Mouse (Mus musculus) CH12.LX (cell line): ENCODE measurements around the gene Pla2g16. TPM values are rescaled to one million over a fixed set of nuclear protein-coding genes. Genes with fewer than 3 reads are reported as not detected.

ENCODE experiments used
- DNase-seq: peaks from one replicate; pipeline ENCODE4 v3.0.0-alpha.2; 2013; ENCODE audit errors: extremely low read depth
- H3K27ac ChIP-seq: 2 replicates; pipeline ENCODE4 v1.5.1; 2012; ENCODE audit warnings: low read depth, mild to moderate bottlenecking, control low read depth, moderate library complexity; ENCODE audit not compliant: insufficient read depth
- H3K27me3 ChIP-seq: replicated peaks from 2 replicates; pipeline ENCODE3; 2012; ENCODE audit warnings: inconsistent platforms
- H3K36me3 ChIP-seq, 2 experiments: replicated peaks in 1 of 2; 2 replicates each; pipeline versions ENCODE3 to v1.6.1; 2012; ENCODE audit warnings: inconsistent platforms in 1 of 2, low read length in 1 of 2, mild to moderate bottlenecking in 1 of 2, mixed read lengths in 1 of 2, moderate library complexity in 1 of 2; ENCODE audit not compliant: control insufficient read depth in 1 of 2, insufficient read depth in 1 of 2
- H3K4me1 ChIP-seq, 2 experiments: 2 replicates each; pipeline ENCODE4 v1.6.1; 2012; ENCODE audit warnings: inconsistent platforms in 1 of 2, moderate library complexity in 1 of 2; ENCODE audit not compliant: insufficient read depth in 2 of 2, control insufficient read depth in 1 of 2
- H3K4me2 ChIP-seq: 2 replicates; pipeline ENCODE4 v1.6.1; 2012; ENCODE audit warnings: low read depth, mild to moderate bottlenecking, control low read depth; ENCODE audit not compliant: poor library complexity, insufficient read depth, severe bottlenecking
- H3K4me3 ChIP-seq, 3 experiments: fragments of 150-350 bp in 1 of 3; sonication (generic) in 1 of 3; replicated peaks in 1 of 3; 2 replicates each; pipeline versions ENCODE3 to v1.5.1; 2011 to 2012; ENCODE audit warnings: low read depth in 2 of 3, low read length in 2 of 3, mild to moderate bottlenecking in 2 of 3, moderate library complexity in 2 of 3, control low read depth in 1 of 3, improper control_type of control experiment in 1 of 3, inconsistent platforms in 1 of 3, mixed read lengths in 1 of 3; ENCODE audit not compliant: poor library complexity in 1 of 3
- H3K79me2 ChIP-seq: replicated peaks from 2 replicates; pipeline ENCODE4 v1.6.1; 2012; ENCODE audit warnings: mild to moderate bottlenecking, moderate library complexity; ENCODE audit not compliant: control insufficient read depth, poor library complexity, insufficient read depth, severe bottlenecking; ENCODE audit errors: extremely low read depth
- H3K9ac ChIP-seq: 2 replicates; pipeline ENCODE4 v1.6.1; 2012; ENCODE audit warnings: low read depth, mild to moderate bottlenecking, control low read depth, moderate library complexity; ENCODE audit not compliant: insufficient read depth
- H3K9me3 ChIP-seq: replicated peaks from 2 replicates; pipeline ENCODE3; 2012; ENCODE audit warnings: low read length, inconsistent platforms, mixed read lengths
- BHLHE40 ChIP-seq: IDR thresholded peaks from 2 replicates; pipeline ENCODE4 v1.6.1; 2011; ENCODE audit warnings: mild to moderate bottlenecking, low read depth, low read length, improper control_type of control experiment
- CHD1 ChIP-seq: IDR thresholded peaks from 2 replicates; pipeline ENCODE4 v1.6.1; 2012; ENCODE audit warnings: low read depth, low read length, improper control_type of control experiment, inconsistent platforms
- CHD2 ChIP-seq: IDR thresholded peaks from 2 replicates; pipeline ENCODE4 v1.6.1; 2011; ENCODE audit warnings: low read length, improper control_type of control experiment
- CTCF ChIP-seq, 2 experiments: IDR thresholded peaks in 1 of 2; conservative IDR thresholded peaks in 1 of 2; 2 replicates each; pipeline ENCODE4 v1.5.1; 2011 to 2012; ENCODE audit warnings: low read depth in 2 of 2, low read length in 2 of 2, improper control_type of control experiment in 1 of 2, inconsistent platforms in 1 of 2, mild to moderate bottlenecking in 1 of 2, moderate library complexity in 1 of 2
- E2F4 ChIP-seq: IDR thresholded peaks from 2 replicates; pipeline ENCODE4 v1.6.1; 2011; ENCODE audit warnings: low read depth, low read length, improper control_type of control experiment; ENCODE audit not compliant: insufficient replicate concordance
- ELF1 ChIP-seq: IDR thresholded peaks from 2 replicates; pipeline ENCODE4 v1.6.1; 2014; ENCODE audit warnings: low read depth, mild to moderate bottlenecking, inconsistent platforms, low read length, improper control_type of control experiment
- ETS1 ChIP-seq: conservative IDR thresholded peaks from 2 replicates; pipeline ENCODE4 v1.6.1; 2012; ENCODE audit warnings: low read depth, mild to moderate bottlenecking, inconsistent platforms, low read length, improper control_type of control experiment, moderate library complexity
- HCFC1 ChIP-seq: IDR thresholded peaks from 2 replicates; pipeline ENCODE4 v1.6.1; 2012; ENCODE audit warnings: low read depth, mild to moderate bottlenecking, inconsistent platforms, low read length, improper control_type of control experiment
- IRF4 ChIP-seq: IDR thresholded peaks from 2 replicates; pipeline ENCODE4 v1.6.1; 2014; ENCODE audit warnings: low read depth, mild to moderate bottlenecking, inconsistent platforms, low read length, improper control_type of control experiment
- JUND ChIP-seq: conservative IDR thresholded peaks from 2 replicates; pipeline ENCODE4 v1.6.1; 2011; ENCODE audit warnings: low read depth, low read length, improper control_type of control experiment
- KAT2A ChIP-seq: IDR thresholded peaks from 2 replicates; pipeline ENCODE4 v1.6.1; 2012; ENCODE audit warnings: low read length, improper control_type of control experiment, inconsistent platforms; ENCODE audit not compliant: insufficient replicate concordance
- MAFK ChIP-seq: IDR thresholded peaks from 2 replicates; pipeline ENCODE4 v1.6.1; 2011; ENCODE audit warnings: low read length, improper control_type of control experiment; ENCODE audit not compliant: insufficient replicate concordance
- MAX ChIP-seq: IDR thresholded peaks from 2 replicates; pipeline ENCODE4 v1.6.1; 2011; ENCODE audit warnings: low read length, improper control_type of control experiment
- MAZ ChIP-seq: IDR thresholded peaks from 2 replicates; pipeline ENCODE4 v1.6.1; 2012; ENCODE audit warnings: low read depth, mild to moderate bottlenecking, inconsistent platforms, low read length, improper control_type of control experiment, moderate library complexity
- MEF2A ChIP-seq: IDR thresholded peaks from 2 replicates; pipeline ENCODE4 v1.6.1; 2014; ENCODE audit warnings: low read depth, mild to moderate bottlenecking, inconsistent platforms, low read length, improper control_type of control experiment, borderline replicate concordance
- MXI1 ChIP-seq: IDR thresholded peaks from 2 replicates; pipeline ENCODE4 v1.6.1; 2011; ENCODE audit warnings: mild to moderate bottlenecking, low read depth, low read length, improper control_type of control experiment
- MYC ChIP-seq: IDR thresholded peaks from 2 replicates; pipeline ENCODE4 v1.6.1; 2011; ENCODE audit warnings: low read depth, mild to moderate bottlenecking, improper control_type of control experiment, low read length
- NELFE ChIP-seq: IDR thresholded peaks from 2 replicates; pipeline ENCODE4 v1.6.1; 2011; ENCODE audit warnings: low read depth, low read length, improper control_type of control experiment
- PAX5 ChIP-seq: IDR thresholded peaks from 2 replicates; pipeline ENCODE4 v1.6.1; 2012; ENCODE audit warnings: low read length, inconsistent platforms, mixed read lengths
- SIN3A ChIP-seq: IDR thresholded peaks from 2 replicates; pipeline ENCODE4 v1.6.1; 2012; ENCODE audit warnings: low read length, improper control_type of control experiment, inconsistent platforms
- SMC3 ChIP-seq: IDR thresholded peaks from 2 replicates; pipeline ENCODE4 v1.6.1; 2011; ENCODE audit warnings: low read depth, low read length, improper control_type of control experiment
- TBP ChIP-seq: conservative IDR thresholded peaks from 2 replicates; pipeline ENCODE4 v1.6.1; 2011; ENCODE audit warnings: low read depth, low read length, improper control_type of control experiment
- UBTF ChIP-seq: IDR thresholded peaks from 2 replicates; pipeline ENCODE4 v1.6.1; 2012; ENCODE audit warnings: low read depth, mild to moderate bottlenecking, inconsistent platforms, low read length, improper control_type of control experiment, moderate library complexity
- USF1 ChIP-seq: IDR thresholded peaks from 2 replicates; pipeline ENCODE4 v1.6.1; 2014; ENCODE audit warnings: low read depth, mild to moderate bottlenecking, inconsistent platforms, low read length, improper control_type of control experiment
- USF2 ChIP-seq: conservative IDR thresholded peaks from 2 replicates; pipeline ENCODE4 v1.6.1; 2011; ENCODE audit warnings: low read depth, low read length, improper control_type of control experiment
- ZKSCAN1 ChIP-seq: IDR thresholded peaks from 2 replicates; pipeline ENCODE4 v1.6.1; 2012; ENCODE audit warnings: low read depth, inconsistent platforms, low read length, improper control_type of control experiment, borderline replicate concordance
- ZNF384 ChIP-seq: IDR thresholded peaks from 2 replicates; pipeline ENCODE4 v1.6.1; 2012; ENCODE audit warnings: low read depth, low read length, improper control_type of control experiment, inconsistent platforms
- dilution Hi-C: fragments of 300-500 bp; cut with MboI; formaldehyde crosslinking; loops from 2 replicates; pipeline ENCODE4 v1.14.3; 2020; ENCODE audit warnings: low sequenced_read_pairs; ENCODE audit not compliant: extremely low pct_unique_long_range_greater_than_20kb, extremely low pct_ligation_motif_present
- in situ Hi-C: fragments of 300-500 bp; cut with MboI; formaldehyde crosslinking; loops from 3 replicates; pipeline ENCODE4 v1.14.3; 2019; ENCODE audit warnings: low sequenced_read_pairs, low pct_ligation_motif_present, low pct_unique_long_range_greater_than_20kb, mixed read lengths
- polyA plus RNA-seq: library from polyadenylated mRNA; unstranded; fragments of >175 nt; gene quantifications from 2 replicates; pipeline ENCODE4 v1.2.1, GENCODE M21; 2012; ENCODE audit warnings: low read depth; ENCODE audit not compliant: insufficient read length
- total RNA-seq, 2 experiments: library from RNA; depleted of rRNA; stranded (reverse); fragments of 300-350 nt in 1 of 2; fragments of >200 nt in 1 of 2; gene quantifications; 2 replicates each; pipeline ENCODE4 v1.2.3; 2012 to 2014

The Pla2g16 gene
- total and polyA plus RNA-seq, 3 experiments, result 15.4 to 28.2 (median 19.5) TPM

DNA sequence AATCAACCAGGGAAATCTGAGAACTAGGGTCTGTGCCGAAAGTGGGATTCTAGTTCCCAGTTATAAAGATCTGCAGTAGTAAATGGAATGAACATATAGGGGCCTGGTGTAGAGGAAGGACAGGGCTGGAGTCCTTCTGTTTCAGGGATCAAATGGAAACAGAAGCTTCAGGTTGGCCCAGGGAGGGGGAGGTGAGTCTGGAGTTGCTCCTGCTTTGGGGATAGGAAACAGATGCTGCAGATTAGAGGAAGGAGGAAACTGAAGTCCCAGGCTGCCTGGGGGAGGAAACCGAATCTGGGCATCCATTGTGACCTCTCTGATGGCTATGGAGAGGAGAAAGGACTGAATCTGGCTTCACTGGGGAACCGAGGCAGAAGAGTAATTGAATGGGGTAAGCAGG lies 11.1 kb downstream of the Pla2g16 start:
- Histone ChIP-seq H3K27me3 (no peaks in the 10 kb centered on the region), H3K9ac (no peak overlapping the region), H3K79me2 (no peaks in the 10 kb centered on the region), H3K27ac (no peak overlapping the region), H3K4me1 (peaks cover 0 to 9% of the 10 kb centered on the region in 2 experiments; a peak in 2 of 4 replicates), H3K4me2 (no peak overlapping the region), H3K4me3 (no peak overlapping the region), H3K36me3 (peaks cover 2 to 11% of the 10 kb centered on the region in 2 experiments)
- dilution Hi-C loops, result no loop called here
- in situ Hi-C loops, result no loop called here
- TF ChIP-seq JUND (no peak), MXI1 (no peak), MYC (no peak), TBP (no peak), HCFC1 (no peak), E2F4 (no peak), SIN3A (no peak), ELF1 (no peak), MEF2A (no peak), KAT2A (no peak), BHLHE40 (no peak), ETS1 (no peak), ZNF384 (no peak), IRF4 (no peak), USF1 (no peak)
- TF ChIP-seq, all 38 proteins: peak for 0
- H3K9me3 ChIP-seq, result no peaks in the 10 kb centered on the region
- DNase-seq, result no peak

DNA sequence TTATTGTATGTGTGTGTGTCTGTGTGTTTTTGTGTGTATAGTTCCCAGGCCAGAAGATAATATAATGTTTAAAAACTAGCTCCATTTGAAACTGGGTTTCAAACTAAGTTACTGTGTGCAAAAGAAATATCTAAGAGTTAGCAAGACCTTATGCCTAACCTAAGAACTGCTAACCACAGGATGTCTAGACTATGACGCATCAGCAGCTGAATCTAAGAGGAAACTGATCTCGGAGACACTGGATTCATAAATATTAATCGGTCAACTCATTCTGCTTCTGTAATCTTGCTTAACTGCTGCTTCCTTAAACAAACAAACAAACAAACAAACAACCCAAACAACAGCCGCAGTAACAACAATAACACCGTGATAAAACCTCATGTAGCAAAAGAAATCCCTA lies 12.4 kb downstream of the Pla2g16 start:
- H3K4me3 ChIP-seq, result no peak overlapping the region
- no peaks in the 10 kb centered on the region for H3K9me3 ChIP-seq
- dilution Hi-C loops, result no loop called here
- H3K27ac ChIP-seq, result no peak overlapping the region
- peaks cover 8 to 18% of the 10 kb centered on the region in 2 experiments for H3K36me3 ChIP-seq
- in situ Hi-C loops, result no loop called here
- no peaks in the 10 kb centered on the region for H3K79me2 ChIP-seq
- TF ChIP-seq MAZ, result no peak
- TF ChIP-seq HCFC1, result no peak
- TF ChIP-seq NELFE, result no peak
- TF ChIP-seq USF2, result no peak
- TF ChIP-seq PAX5, result no peak
- no peak for TF ChIP-seq BHLHE40
- no peak for TF ChIP-seq SMC3
- TF ChIP-seq CHD1, result no peak
- no peak for TF ChIP-seq MAX
- TF ChIP-seq TBP, result no peak
- no peak for TF ChIP-seq CHD2
- no peak for TF ChIP-seq UBTF
- no peak for TF ChIP-seq CTCF (conservative IDR thresholded peaks at IDR 0.05 in 1 of 2, IDR thresholded peaks at IDR 0.05 in 1 of 2; ENCODE audit: low read depth in 2 of 2, low read length in 2 of 2)
- no peak for TF ChIP-seq USF1
- no peak for TF ChIP-seq ZKSCAN1
- no peak for TF ChIP-seq MAFK
- no peak for TF ChIP-seq SIN3A
- TF ChIP-seq, all 38 proteins: peak for 0
- Histone ChIP-seq H3K4me2 (no peak overlapping the region), H3K27me3 (no peaks in the 10 kb centered on the region), H3K9ac (no peak overlapping the region), H3K4me1 (peaks cover 0 to 11% of the 10 kb centered on the region in 2 experiments; a peak in 2 of 4 replicates)
- no peak for DNase-seq
